Mouse (Mus musculus) testis, postnatal 10 days (tissue): ENCODE data around the gene U2af1.

Experiments used
- DNase-seq: peaks from one replicate; pipeline ENCODE4 v3.0.0; 2021; ENCODE audit warnings: low spot score

U2af1 gene

DNA sequence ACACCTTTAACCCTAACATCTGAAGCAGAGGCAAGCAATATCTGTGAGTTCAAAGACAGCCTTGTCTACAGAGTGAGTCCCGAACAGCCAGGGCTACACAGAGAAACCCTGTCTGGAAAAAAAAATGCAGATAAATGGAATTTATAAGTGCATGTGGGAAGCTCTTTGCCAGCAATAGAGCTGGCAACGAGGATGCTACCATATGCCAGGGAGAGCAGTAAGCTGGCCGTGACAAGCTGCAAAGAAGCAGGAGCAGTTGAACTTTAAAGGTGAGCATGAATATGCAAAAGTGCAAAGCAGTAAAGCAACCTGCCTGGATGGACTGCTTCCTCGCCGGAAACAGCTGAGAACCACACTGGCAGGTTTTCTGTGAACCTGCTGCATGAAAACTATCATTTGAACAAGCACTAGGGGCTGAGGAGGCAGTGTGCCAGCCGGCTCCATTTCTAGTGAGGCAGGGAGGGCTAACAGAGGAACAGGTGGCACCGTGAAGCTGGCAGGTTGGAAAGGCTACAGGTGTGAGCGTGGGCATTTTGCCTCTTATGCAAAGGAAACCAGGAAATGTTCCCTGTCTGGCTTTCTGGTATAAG lies 2.1 kb upstream of the U2af1 start:
- no peak for DNase-seq

DNA sequence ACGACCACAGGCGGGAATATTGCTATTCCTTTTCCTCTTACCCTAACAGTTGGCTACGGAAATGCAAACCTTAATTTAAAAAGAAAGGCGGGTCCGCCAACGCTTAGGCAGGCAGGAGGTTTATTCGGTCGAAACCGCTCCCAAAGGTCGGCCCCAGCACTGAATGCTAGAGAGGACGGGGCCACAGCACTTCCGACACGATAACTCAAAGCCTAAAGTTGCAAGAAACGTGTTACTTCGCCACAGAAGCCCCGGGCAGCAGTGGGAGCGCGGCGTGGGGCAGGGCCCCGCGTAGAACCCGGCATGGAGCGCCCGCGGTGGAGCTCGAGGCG lies 590 bp downstream of the U2af1 start:
- DNase-seq = peak; percentile 55

DNA sequence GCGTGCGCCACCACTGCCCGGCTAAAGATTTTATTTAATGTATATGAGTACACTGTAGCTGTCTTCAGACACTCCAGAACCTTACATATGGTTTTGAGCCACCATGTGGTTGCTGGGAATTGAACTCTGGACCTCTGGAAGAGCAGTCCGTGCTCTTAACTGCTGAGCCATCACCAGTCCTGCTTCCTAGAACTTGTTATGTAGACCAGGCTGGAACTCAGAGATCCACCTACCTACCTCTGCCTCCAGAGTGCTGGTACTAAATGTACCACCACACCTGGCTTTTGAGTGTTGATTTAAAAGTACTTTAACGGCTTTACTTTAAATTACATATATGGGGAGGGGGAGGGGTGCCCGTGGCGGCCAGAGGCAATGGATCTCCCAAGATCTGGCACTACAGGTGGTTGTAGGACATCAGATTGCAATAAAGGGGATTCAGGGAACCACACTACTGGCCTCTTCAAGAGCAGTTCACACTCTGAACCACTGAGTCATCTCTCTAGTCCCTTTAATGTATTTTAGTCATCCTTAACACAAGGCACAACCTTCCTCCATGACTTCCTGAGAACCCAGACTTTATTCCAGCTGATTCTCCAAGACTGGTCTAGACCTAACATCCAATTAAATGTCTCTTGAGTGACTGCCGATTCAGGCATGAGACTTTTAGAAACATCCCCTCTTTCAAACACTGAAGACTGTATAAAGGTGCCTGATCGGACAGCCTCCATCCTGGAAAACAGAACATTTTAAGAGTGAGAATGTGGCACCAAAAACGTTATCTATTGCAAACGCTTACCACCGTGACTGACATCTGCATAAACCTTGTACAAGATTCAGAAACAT lies 1.3 kb downstream of the U2af1 start:
- DNase-seq = no peak

DNA sequence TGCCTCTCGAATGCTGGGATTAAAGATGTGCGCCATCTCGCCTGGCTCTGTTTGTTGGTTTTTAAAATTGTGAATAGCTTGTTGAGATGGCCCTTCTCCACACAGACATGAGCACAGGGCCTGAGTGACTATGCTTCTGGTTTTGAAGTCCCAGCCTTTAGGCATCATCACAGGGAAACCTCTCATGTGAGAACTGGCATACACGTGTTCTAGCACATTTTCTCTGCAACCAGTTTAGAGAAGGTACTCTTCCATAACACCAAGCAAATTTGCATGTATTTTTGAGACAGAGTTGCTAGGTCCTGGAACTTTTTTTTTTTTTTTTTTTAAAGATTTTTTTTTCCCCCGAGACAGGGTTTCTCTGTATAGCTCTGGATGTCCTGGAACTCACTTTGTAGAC lies 2.0 kb downstream of the U2af1 start:
- DNase-seq = no peak

DNA sequence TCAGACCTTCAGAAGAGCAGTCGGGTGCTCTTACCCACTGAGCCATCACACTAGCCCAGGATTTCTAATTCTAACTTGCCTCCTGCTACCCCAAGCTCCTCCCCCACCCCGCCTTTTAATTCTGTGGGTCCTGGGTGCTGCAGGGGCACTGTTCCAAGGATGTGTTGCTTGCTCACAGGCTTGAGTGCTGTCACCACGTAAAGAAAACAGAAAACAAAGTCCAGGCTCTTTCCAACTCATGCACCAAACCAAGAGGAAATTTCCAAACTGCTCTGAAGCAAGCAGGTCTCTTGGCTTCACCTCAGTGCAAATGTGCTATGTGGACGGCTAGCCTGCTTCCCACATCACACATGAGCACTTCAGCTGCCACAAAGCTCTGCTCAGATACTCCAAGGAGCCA lies 3.3 kb downstream of the U2af1 start:
- no peak for DNase-seq

DNA sequence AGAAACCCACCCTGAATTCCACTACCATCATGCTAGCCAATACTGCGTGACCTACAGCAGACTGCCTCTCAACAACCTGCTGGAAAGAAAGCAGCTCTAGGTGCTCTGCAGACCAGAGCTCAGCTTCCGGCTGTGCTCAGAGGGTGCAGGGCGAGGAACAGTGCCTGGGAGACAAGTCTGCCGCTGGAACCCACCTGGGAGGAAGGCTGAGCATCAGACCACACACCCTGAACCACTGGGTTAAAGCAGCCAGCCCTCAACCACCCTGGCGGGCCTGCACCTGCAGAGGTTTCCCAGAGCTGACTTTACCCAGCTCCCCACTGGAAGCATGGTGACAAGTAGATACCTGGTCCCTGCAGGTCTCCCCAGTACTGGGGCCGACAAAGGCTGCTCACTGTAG lies 5.4 kb downstream of the U2af1 start:
- no peak for DNase-seq

DNA sequence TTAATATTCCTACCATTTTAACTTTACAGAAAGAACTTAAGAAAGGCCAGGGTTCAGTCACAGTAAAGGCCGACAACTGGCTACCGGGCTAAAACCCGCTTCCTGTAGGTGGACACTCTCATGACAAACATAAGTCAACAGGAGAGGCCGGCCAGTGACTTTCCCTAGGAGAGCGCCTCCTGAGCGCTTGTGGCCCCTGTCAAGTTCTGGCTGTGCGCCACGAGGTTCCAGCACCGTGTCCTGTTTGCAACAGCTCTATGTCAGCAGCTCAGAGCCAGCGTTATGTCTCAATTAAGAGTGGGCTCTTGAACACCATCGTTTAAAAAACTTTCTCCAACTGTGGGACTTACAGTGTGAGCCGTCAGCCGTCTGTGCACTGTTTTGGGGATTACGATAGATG lies 6.5 kb downstream of the U2af1 start:
- no peak for DNase-seq

DNA sequence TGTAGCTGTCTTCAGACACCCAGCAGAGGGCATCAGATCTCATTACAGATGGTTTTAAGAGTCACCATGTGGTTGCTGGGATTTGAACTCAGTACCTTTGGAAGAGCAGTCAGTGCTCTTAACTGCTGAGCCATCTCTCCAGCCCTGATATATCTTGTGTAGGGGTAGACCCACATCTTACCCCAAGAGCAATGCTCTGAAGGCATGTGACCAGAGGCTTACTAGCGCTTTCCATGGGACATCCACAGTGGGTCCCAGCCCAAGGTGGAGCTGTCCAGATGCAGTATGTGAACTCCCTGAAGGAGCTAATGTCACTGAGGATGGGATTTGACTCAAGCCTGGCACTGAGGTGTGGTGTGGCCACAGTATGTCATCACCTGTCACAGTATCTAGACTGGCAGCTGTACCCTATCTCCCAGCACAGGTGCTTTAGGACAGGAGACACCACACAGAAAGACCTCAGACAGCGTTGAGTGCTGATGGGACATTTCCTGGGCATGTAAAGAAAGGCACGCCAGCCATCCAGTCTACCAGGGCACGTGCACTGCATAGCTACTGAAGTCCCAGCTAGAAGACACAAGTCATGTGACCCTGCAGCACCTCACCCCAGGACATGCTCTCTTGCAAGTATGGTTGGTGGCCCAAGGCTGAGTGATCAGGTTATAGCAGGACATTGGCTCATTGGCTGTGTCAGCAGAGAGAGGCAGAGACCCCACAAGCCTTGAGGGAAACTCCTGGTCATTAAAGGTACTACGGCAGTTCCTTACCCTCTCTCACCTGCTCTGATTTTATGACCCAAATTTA lies 12.3 kb downstream of the U2af1 start:
- no peak for DNase-seq

DNA sequence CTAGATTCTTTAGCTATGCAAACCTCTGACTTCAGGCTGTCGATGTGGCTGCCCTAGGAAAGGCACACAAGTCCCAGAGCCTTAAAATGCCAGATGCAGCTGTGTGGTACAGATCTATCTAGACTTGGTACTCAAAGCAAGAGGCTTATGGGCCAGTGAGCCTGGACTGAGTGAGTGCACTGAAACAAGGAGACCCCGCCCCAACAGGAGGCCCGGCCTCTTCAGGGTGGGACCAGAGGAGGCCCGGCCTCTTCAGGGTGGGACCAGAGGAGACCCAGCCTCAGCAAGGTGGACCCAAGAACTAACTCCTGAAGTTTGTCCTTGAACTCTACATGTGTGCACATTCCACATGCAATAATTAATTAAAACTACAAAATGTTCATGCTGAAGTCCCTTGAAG lies 15.8 kb downstream of the U2af1 start:
- DNase-seq = no peak

DNA sequence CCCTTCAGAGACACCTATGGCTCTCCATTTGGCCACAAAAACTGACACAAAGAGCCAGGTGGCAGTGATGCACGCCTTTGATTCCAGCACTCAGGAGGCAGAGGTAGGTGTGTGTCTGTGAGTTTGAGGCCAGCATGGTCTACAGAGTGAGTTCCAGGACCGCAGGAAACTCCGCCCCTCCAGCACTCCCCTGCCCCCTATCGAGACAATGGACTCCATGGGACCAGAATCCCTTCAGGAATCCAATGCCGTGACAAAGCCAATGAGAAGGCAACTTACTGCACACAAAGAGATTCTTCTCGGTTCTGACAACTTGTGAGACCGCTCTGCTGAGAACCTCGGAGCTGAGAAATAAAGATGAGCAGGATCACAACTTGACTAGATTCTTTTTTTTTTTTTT lies 16.4 kb downstream of the U2af1 start:
- DNase-seq = no peak

DNA sequence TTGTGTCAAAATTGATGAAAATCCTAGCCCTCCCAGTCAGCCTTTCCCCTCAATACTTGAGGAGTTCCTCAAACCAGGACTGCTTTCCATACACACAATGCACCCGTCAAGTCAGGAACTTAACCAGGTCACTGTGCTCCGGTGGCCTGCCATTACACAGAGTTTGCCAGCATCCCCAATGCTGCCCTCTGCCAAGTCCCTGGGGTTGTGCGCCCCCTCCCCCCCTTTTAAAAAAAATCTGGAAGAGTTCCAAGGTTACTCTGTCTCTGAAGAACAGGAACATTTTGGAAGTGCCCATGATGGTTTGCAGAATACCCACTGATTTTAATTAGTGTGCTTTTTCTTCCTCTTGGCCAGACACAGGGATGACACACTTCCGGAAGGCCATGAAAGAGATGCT lies 19.0 kb downstream of the U2af1 start:
- no peak for DNase-seq

DNA sequence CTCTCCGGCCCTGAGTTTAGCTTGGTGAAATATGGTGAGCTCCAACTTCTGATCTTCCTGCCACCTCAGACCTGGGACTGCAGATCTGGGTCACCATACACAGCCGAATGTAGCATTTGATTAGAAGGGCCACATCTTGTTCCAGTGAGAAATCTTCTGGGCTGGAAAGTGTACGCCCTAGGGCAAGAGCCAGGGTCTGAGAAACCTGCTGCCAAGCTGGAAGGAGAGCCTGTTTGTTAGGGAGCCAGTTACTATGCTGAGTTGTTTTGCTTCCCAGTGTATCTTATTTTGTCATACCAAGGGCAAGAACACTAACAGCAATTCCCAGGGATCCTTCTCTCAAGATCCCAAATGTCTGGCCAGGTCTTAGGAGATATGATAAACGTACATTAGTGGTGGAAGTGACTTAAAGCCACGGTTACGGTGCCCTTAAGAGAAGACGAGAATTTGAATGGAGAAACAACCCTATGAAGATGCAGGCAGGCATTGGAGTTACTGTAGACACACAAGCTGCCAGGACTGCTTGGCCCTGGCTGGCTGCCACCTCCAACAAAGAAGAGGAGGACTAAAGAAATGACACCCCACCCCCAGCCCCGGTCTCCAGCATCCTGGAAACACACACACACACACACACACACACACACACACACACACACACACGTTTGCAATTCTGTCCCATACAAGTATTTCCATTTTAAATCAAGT lies 20.7 kb downstream of the U2af1 start:
- peak; percentile 73 for DNase-seq

DNA sequence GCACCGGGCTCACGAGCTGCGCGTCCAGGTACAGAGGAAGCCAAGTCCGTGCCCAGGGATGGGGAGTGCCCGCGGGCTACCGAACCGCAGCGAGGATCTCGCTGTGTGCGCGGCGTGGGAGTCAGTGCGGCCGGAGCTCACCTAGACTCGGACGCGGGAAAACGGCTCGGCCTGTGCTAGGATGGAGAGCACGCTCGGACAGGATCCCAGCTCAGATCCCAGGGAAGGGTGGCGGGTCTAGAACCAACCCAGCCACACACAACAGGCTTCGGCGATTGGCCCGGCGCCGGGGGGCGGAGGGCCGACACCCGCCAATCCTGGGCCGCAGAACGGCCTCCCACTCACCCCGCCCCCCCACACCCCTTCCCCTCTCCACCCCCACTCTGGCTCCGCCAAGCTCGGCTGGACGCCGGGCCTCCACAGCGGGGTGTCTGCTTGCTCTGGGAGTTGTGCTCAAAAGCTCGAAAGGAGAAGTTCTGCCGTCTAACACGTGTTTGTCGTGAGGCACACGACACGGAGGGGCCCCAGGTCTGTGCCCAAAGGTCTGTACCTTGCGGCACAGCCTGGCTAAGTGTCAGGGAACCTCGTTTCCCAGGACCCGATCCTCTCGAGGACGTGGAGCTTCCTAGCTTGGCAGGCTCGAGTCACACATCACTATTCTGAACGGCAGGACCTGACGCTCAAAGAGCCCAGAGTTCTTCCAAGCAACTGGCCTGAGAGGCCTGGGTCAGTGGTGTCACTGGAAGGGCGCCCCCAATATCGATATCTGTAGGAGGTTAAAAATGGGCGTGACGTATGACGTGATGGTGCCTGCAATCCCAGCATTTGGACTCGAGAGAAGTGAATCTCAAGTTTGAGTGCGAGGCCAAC lies 21.5 kb downstream of the U2af1 start, which contains the start of gene Cbs:
Gene Cbs, minus strand, starts transcription at position 297 of the 870 bp plus-strand sequence.
- DNase-seq = peak; percentile 79

DNA sequence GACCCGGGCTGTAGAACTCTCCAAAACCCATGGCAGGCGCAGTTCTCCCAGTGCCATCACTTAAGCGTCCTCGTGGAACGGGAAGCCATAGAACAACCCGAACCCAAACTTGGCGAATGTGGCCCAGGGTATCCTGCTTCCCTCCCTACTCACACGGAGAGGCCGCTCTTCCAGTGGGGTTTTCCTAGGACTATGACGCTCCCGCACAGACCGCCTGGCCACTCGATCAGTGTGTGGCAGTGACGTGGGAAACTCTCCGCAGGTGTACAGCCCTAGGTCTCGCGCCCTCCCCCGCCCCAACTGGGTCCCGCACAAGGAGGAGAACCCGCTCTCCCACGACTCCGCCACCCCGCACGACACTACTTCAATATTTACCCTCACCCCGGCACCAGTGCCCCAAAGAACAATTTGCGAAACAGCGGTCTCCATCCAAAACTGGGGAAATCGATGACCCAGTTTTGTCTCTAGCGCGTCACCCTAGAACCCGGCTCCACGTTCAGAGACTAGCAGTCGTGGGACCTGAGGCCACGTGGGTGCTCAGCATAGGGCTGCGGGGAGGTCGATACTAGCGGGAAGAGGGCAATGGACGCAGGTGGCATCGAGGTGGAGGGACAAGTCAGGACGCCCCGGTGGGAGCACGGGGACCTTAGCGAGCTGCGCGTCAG lies 22.3 kb downstream of the U2af1 start:
- DNase-seq = no peak

DNA sequence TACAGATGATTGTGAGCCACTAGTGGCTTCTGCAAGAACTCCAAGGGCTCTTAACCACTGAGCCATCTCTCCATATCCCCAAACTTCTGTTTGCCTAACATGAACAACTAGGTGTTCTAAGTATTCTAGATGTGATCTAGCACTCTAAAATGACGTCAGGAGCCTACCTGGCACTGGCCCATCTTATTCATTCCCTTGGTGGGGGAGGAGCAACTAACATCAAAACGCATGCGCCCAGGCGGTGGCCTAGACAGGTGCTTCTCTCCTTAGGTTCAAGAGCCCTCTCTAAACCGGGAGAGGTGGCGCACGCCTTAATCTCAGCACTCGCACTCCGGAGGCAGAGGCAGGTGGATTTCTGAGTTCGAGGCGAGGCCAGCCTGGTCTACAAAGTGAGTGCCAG lies 22.9 kb downstream of the U2af1 start:
- DNase-seq = no peak

DNA sequence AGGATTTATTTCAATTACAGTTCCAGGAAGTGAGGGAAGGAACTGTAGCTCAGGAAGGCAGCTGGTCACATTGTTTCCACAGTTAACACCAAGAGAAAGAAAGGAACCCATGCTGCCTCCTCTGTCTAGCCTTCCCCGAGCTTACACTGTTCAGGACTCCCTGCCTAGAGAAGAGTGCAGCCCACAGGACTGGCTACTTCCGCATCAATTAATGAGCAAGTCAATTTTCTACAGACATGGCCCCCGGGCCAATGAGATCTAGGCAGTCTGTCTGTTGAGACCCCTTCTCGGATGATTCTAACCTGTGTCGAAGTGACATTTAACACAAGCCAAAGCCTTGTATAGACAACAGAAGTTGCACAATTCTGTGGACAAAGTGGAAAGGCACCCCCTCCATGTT lies 23.8 kb downstream of the U2af1 start:
- no peak for DNase-seq

DNA sequence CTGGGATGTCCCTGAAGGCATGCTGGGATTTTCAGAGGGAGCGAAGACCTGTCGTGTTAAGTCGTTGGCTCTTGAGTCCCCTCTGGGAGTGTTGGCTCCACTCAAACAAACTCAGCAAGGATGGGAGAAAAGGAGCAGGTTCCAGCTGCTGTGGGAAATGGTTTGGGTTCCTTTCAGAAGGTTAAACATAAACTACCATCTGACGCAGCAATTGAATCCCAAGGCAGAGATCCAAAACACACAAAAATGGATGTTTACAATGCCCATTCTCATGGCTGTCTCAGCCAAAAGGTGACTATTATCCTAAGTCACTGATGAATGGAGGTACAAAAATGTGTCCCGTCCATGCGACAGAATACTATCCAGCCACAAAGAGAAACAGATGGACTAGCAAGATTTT lies 25.7 kb downstream of the U2af1 start:
- no peak for DNase-seq

DNA sequence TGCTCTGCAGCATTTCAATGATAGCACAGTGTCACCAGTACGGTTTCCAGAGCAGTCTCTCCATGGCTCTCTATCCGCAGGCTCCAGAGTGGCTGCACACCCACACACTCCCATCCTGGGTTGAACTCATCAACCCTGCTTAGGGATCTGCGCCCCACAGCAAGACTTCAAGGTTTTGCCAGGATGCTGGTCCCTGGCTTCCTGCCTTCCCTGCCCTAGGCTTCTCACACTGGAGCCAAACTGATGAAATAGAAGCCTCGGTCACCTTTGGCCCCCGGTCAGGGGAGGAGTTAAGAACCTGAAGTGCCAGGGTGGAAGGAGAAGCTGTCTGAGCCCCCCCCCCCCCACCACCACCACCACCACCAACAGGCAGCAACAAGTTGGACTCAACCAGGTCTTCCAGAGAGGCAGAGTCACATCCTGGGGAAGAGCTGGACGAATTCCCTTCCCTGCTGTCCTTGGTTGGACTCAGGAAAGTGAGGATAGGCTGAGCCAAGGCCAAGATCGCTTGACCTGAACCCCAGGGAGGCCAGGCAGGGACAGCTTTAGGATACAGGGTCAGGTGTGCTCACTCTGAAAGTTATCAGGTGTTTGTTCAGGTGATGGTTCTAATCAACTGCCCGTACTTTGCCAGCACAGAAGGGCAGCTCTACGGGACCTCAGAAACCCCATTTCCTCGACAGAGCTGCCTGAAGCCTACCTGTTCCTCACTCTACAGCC lies 27.5 kb downstream of the U2af1 start:
- no peak for DNase-seq

DNA sequence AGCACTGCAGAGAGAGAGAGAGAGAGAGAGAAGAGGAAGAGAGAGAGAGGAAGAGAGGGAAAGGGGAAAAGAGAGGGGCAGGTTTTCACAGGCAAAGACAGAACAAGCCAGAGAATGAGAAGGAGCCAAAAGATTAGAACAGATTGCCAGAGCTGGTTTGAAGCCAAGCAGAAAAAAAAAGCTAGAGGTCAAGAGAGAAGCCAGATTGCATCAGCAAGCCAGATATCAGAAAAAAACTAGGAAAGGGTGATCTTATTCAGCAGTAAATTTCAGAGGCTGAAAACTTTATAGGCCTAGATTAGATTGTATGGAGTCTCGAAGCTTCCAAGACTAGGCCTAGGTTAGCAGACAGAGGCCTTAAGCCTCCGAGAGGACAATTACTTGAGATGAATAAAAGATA lies 30.7 kb downstream of the U2af1 start:
- DNase-seq = no peak

DNA sequence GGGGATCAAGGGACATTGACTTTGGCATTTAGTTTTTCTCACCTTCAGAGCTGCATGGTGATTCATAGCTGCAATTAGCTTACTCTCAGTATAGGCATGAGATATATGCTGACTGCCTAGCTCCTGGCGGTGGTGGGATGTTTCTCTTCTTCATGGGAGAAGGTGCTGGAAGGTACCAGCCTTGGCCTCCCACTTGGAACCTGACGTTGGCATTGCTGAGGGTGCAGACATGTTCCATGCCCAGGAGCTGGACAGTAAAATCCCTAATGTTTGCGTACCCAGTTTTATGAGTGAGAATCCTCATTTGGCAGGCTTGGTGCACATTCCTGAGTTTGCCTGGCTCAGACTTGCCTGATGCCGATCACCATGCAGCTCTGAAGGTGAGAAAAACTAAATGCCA lies 35.6 kb downstream of the U2af1 start:
- no peak for DNase-seq
